ENCODE assay signal across 14 mouse cellular contexts in genomic region chr6:97814191-97814590, GRCm38 (mm10).
"Had no signal": no experiment of that assay in that cellular context is flagged by ENCODE, and none has a peak within 500 bp of the region (broad histone marks: within the 10 kb centered on the region; RNA-seq: fewer than 3 reads in every experiment).

No protein-coding gene starts in this region.

- H3K9ac ChIP-seq: limb, embryonic 15.5 days; liver, embryonic 14.5 days; midbrain, embryonic 15.5 days; neural tube, embryonic 12.5 days; stomach, embryonic 15.5 days had no signal

- H3K27ac ChIP-seq: limb, embryonic 15.5 days; liver, embryonic 14.5 days; midbrain, embryonic 15.5 days; neural tube, embryonic 12.5 days; stomach, embryonic 15.5 days had no signal

- H3K4me2 ChIP-seq: limb, embryonic 15.5 days; midbrain, embryonic 15.5 days; neural tube, embryonic 12.5 days; stomach, embryonic 15.5 days had no signal

- H3K36me3 ChIP-seq: limb, embryonic 15.5 days; midbrain, embryonic 15.5 days; neural tube, embryonic 12.5 days; stomach, embryonic 15.5 days had no signal

- ATAC-seq: lung, postnatal 0 days; midbrain, embryonic 15.5 days had no signal

- DNase-seq: kidney, adult 18-20 months; kidney, postnatal 10 days; kidney, postnatal 4 days; lung, adult 2 months; lung, postnatal 36 days; right cerebral cortex, postnatal 4 days; thymus, adult 2 months; thymus, postnatal 25 days had no signal

- H3K4me3 ChIP-seq: limb, embryonic 15.5 days; midbrain, embryonic 15.5 days; neural tube, embryonic 12.5 days; stomach, embryonic 15.5 days had no signal

- H3K27me3 ChIP-seq: limb, embryonic 15.5 days; midbrain, embryonic 15.5 days; neural tube, embryonic 12.5 days; stomach, embryonic 15.5 days had no signal

- H3K4me1 ChIP-seq: midbrain, embryonic 15.5 days; neural tube, embryonic 12.5 days; stomach, embryonic 15.5 days had no signal

- H3K9me3 ChIP-seq: limb, embryonic 15.5 days; midbrain, embryonic 15.5 days; neural tube, embryonic 12.5 days; stomach, embryonic 15.5 days had no signal
